Mouse (Mus musculus) cerebellum, adult 9-10 months (tissue): ENCODE measurements around the gene Pla2r1.

Experiments used
- DNase-seq: peaks from one replicate; pipeline ENCODE4 v3.0.0; 2022

Pla2r1 gene

DNA sequence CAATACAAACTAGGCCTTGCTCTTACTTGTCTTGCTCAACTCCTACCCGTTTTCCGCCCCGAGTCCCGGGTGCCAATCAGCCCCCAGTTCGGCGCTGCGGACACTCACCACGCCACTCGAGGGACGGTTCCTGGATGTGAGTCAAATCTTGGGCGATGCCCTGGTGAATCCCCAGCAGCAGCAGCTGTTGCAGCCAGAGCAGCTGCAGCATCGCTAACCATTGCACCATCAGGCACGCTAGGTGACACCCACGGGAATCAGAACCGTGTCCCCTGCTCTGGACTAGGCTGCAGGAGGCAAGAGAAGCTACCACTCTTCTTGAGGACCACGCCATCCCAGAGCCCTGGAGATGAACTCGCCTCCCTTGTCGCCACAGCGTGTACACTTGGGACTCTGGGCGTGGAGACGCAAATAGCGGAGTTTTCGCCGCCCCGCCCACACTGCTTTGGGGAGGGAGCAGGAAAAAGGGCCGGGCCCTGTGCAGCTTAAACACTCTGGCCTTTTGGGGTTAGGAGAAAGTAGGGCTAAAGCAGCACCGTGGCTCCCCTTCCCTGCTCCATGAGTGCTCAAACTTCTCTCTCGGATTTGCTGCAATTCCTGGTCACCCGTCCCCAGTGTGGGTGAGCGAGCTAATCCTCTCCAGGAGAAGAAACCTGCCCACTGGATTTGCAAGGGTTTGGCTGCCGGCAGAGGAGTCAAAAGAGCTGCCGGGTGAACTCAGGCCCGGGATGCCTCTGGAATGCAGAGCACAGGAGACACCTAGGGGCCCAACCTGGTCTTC is at the start of gene Pla2r1:
TSS of gene Pla2r1 (minus strand) at position 407 of the 781 bp plus-strand sequence.
- DNase-seq = no peak

DNA sequence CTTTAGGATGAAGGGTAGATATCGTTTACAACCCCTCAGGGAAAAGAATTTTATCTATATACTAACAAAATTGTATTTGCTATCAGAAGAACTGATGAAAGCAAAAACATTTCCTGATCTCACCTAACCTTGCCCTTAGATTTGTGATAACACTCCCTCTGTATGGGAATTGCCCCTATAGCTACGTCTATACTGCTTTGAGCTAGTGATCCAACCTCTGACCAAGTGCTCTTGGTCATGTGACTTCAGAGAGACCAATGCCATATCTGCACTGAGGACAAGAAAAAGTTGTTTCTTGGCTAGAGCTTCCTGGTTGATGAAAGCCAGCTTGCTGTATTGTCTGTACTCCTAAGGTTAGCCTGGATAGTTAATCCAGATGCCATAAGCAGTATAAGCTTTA is 48.2 kb upstream of the Pla2r1 start:
- no peak for DNase-seq

DNA sequence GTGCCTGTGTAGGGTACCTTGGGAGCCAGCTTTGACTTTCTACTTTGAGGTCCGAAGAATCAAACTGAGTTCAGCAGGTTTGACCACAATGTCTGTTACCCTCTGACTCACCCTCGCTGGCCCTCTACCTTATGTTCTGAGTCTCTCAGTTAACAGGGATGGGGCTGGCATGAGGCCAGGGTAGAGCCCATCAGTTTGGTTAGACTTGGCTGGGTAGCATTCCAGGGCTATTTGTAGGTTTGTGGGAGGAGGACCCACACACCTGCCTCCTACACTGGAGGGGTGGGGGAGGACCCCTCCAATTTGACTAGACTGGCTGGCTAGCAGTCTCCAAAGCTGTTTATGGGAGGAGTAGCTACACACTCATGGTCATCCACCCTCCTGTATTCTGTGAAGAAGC is 47.8 kb upstream of the Pla2r1 start:
- DNase-seq = no peak

DNA sequence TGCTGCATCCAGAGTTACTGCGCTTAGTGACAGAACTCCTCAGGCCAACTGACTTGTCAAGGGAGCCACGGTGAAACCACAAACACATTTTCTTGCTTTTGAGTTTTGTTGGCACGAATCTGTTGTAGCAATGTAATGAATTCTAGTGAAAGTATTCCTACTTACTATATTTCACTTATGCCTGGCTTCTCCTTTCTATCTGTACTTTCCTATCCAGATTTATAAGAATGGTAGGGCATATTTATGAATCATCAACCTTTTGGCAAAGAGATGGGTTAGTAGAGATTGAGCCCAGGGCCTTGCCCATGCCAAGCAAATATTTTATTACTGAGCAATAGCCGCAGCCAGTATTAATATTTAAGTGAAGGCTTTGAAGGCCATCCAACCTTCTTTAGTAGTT is 30.3 kb upstream of the Pla2r1 start:
- no peak for DNase-seq

DNA sequence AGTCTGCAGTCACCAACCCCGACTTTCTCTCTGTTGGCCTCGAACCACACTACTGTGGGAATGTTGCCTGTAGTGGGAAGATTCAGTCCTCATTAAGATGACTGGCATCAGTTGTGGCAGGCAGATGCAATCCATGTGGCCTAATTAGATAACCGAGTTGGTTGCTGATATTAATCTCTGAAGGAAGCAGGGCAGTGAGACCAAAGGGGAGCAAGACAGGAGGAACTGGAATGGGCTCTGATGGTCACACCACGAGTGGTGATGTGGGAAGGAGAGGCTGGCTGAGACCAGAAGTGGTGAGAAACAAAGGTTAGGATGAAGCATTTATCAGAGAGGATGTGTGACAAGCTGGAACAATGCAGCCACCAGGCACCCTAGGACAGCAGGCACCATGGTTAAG is 1.5 kb upstream of the Pla2r1 start:
- DNase-seq = no peak

DNA sequence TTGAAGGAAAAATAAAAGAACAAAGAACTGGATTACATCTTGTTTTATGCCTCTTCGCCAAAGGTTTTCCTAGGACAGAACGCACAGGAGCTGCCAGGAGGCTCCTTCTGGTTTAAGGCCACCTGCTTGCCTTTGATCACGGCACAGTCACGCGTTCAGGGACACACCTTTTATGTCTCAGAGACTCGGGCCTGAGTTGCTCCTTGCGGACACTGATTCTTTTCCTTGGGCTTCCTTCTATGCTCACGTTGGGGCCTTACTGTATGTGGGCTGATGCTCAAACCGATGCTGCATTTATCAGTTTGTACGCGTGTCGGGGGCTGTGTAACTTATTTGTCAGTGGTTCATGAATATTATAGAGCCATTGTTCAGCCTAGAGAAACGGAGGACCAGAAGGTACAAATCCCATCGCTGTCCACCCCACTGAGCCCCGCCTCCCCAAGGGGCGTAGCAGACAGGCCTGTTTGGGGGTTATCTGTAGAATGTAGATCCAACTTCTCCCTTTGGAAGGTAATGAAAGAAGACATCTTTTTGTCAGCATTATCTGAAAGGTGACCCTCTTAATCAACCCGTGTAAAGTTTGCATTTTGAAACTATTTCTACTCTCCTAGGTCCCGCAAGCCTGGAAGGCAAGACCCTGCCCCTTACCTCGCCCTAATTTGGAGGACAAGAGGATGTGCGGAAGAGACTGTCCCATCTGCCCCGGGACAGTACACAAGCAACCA is 769 bp downstream of the Pla2r1 start:
- no peak for DNase-seq

DNA sequence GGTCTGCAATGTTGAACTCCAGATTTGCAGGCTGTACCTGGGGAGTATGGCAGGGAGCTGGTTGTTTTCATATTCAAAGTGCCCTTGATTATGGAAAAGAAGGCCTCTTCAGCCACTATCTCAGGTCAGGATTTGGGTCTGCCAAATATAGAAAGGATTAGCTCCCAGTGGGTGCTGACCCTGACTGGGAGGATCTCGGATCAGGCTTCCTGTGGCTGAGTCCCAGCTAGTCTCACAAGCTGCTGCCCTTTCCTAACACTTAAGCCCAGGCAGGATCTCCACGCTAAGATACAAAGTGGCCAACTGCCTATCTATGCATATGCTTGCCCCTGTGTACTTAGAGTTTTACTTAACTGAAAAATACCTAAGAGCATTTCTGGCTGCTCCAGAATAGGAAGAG is 1.4 kb downstream of the Pla2r1 start:
- peak; percentile 12 for DNase-seq

DNA sequence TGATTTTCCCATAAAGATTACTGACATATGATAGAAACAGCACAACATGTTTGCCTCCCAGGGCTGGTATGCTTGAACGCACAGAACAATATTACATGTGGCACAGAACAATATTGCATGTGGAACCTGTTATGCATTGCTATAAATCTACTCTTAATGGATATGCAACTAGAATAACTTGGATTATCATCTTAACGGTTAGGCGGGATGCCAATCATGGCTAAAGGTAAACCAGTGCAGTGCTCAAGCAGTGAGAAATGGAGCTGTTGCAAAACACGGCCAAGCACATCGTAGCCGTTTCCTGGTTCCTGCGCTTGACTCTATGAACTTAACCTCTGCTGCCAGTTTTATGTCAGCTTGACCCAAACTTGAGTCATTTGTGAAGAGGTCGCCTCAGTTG is 2.6 kb downstream of the Pla2r1 start:
- no peak for DNase-seq

DNA sequence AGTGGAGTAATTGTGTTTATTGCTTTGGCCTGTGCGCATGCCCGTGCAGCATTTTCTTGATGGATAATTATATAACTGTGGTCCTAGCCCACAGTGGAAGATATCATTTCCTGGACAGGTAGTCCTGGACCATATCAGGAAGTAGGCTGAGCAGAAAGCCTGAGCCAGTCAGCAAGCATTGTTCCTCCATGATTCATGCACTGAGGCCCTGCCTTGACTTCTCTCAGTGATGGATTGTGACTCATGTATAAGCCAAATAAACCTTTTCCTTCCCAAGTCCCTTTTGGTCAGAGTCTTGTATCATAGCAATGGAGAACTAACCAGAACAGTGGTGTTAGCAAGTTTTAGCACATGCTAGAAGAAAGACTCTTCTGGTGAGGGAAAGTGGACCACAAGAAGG is 3.3 kb downstream of the Pla2r1 start:
- DNase-seq = no peak

DNA sequence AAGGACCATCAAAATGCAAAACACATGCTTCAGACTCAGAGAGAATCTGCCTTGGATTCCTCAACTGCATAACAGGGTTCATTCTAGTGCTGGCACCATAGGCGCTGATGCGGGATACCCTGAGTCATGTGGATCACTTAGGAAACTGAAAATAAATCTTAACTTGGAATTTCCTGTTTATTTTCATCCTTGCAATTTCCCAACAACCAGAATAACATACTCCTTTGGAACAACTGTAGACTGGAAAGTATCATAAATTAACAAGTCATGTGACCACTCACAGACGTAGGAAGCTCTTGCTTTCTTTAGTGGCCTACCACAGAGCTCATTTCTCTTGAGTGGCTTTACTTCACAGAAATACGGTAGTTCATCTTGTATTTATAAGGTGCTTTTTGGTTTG is 7.0 kb downstream of the Pla2r1 start:
- no peak for DNase-seq

DNA sequence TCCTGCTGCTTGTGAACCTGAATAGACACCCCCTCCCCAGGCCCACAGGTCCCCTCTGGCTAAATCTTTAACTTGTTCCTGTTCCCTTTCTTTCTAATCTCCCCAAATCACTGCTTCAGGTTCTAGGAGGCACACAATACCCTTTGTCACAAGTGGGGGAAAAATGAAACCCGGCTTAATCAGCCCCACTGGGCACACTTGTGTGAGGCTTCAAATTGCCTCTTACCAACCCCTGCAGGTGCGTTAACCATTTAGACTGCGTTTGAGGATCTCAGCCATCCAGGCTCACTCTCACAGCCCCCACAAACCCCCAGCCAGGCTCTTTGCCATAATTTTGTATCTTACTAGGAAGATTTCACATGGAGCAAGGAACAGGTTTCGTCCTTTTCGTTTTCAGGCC is 9.1 kb downstream of the Pla2r1 start:
- DNase-seq = no peak

DNA sequence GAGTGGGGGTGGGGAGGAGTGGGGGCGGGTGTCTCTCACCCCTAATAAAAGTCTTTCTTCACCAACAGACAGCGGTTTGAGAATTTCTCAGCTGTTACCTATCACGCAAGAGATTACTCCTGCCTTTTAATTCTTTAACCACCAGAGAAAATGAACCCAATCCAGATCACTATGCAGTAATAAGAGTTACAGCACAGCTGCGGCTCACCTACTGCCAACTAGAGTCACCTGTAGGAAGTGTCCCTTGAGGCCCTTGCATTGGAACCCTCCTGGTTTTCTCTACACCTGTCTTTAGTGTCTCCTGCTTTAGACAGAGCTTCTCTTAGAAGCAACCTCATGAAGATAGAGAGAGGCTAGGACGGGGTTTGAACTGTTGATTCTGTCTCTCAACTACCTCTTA is 11.4 kb downstream of the Pla2r1 start:
- DNase-seq = no peak

DNA sequence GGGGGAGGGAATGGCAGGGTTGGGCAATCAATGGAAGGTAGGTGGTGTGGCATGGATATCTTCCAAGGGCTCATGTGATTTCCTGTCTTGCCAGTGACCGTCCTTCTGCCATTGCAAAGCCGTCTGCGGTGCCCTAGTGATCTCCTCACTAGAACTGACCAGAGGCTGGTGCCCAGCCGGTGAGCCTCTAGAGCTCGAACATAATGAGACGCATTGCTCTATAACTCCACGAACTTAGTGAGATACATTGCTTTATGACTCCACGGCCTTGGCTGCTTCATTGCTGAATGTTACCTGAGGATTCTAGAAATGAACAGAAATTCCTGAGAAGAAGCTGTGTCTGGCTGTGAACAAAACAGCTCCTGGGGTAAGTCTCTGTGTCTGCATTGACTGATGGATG is 12.8 kb downstream of the Pla2r1 start:
- no peak for DNase-seq

DNA sequence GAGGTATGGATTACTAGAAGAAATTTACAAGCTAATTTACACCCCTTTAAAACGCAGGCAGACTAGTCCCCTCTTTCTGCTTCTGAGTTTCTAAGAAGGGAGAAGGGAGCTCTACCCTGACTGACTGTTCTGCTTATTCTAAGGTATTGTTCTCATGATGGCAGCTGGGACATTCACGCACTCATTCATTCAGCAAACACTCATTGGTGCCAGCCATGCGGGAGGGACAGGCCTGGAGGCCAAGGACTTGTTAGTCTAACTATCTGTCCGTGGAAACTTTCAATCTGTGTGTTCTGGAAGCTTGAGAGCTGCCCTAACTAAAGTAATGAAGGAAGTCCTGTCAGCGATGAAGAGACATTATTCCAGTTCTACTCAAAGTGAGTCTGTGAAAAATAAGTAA is 14.4 kb downstream of the Pla2r1 start:
- no peak for DNase-seq

DNA sequence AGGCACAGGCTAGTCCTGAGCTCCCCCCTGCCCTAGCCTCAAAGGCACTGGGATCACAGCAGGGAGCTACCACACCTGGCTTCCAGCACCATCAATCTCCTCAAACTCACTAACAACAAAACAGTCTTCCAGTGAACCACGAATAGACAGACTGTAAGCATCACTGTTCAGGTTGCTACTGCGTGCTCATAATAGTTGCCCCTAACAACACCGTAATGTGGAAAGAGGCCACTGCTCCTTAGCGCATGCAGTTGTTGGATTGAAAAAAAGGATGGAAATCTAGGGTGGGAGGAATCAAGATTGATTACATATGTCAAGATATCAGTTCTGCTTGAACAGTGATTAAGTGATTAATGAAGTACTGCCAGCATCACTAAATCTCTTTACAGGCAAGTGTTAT is 14.8 kb downstream of the Pla2r1 start:
- no peak for DNase-seq

DNA sequence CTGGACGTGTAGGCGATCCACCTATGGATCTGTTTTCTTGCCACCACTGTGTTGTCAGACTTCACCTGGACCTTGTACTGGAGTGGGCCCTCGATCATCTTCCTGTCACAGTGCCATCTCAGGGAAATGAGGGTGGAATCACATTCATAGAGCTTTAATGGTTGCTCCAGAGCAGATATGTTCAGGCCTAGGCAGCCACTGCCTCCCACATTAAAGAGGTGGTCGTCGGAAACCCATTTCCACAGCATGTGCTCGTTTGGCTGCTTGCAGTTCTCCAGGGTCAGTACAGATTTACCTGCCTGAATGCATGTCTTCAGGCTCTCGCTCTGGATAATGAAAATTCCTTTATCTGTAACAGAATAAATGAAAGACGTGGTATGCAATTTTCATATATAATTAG is 18.4 kb downstream of the Pla2r1 start:
- no peak for DNase-seq

DNA sequence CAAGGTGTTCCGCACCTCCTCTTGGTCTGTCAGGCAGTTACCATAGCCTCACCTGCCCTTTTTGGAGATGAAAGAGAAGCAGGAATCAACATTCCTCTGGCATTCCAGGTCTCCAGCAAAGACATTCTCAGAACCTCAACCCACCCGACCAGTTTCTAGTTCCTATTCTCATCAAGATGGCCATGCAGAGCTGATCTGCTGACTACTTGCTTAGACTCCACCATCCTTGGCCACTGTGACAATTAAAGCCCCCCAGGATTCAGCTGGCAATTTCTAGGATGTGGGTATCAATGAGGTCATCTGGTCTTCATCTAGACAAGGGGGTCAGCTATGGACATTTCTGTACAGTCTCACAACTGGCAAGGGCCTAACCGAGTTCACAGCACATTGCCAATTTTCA is 20.1 kb downstream of the Pla2r1 start:
- DNase-seq = no peak

DNA sequence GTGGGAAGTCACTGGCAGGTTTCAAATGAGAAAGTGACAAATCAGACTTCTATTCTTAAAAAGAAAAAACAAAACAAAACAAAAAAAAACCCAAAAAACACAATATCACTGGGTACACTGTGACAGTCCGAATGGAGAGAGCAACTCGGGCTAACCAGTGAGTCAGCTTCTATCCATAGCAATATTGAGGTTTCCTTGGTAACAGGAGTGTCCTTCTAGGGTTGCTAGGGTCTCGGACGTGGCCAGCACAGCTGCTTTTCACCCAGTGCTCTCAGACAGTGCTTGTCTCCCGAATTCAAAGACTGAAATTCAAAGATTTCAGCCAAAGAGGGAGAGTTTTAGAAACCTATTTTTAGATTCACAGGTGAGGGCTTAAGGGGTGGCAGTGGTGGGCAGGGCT is 20.6 kb downstream of the Pla2r1 start:
- DNase-seq = no peak

DNA sequence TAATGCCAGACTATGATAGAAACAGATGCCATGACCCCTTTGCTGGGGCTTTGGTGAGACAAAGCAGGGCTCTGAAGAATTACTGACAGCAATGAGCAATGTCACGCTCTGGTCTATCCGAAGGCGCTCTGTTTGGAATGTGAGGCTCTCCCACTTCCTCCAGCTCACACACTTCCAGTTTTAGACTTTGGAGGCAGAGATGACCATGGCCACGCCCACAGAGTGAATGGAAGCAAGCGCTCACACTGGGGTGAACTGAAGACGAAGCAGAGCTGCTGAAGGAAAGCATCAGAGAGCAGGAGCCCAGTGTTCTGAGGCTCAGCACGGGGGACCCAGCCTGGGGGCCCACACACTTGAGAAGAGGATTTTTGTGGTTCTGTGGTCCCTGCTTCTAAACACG is 37.3 kb downstream of the Pla2r1 start:
- DNase-seq = no peak

DNA sequence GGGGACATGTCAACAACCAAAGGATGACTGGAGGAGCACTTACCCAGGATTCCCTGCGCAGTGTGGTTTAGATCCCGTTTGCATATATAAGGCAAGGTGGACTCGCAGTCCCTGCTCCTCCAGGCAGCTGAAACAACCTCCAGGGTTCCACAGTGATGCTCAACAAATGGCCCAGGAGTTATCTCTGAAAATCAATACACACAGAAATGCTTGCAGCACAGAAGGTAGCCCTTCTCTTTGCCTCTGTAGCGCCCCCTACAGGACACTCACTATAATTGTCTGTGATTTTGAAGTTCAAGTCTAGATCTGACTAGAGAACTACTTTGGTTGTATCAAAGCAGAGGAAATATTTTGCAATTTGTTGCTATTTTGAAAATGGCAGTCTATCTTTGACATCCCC is 38.2 kb downstream of the Pla2r1 start:
- no peak for DNase-seq

DNA sequence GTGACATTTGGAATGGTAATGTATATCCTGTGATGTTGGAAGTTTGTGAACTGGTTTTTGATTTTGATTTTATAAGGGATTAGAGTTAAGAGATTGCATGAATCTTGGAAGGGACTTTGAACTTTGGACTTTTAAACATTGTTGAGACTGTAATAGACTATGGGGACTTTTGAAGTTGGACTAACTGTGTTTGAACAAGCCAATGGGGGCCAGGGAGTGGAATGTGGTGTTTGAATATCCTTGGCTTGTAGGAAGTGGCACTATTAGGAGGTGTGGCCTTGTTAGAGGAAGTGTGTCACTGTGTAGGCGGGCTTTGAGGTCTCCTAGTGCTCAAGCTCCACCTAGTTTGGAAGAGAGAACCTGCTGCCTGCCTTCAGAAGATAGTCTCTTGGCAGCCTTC is 42.4 kb downstream of the Pla2r1 start:
- DNase-seq = no peak

DNA sequence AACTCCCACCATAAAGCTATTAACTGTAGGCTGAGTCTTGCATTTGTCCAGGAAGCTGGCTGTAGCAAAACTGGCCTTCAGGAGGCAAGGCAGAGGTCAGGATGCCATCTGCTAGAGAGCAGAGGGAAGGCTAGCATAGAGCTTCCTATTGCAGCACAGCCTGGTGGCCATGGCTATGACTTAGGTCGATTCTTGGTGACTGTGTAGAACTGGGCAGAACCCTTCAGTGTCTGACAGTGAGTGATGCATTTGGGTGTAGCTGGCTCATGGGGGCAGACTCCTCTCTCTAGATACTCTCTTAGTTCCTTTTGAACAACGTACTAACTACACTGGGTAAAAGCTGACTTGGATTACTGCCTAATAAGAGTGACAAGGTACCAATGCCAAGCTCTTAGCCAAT is 48.0 kb downstream of the Pla2r1 start:
- no peak for DNase-seq

DNA sequence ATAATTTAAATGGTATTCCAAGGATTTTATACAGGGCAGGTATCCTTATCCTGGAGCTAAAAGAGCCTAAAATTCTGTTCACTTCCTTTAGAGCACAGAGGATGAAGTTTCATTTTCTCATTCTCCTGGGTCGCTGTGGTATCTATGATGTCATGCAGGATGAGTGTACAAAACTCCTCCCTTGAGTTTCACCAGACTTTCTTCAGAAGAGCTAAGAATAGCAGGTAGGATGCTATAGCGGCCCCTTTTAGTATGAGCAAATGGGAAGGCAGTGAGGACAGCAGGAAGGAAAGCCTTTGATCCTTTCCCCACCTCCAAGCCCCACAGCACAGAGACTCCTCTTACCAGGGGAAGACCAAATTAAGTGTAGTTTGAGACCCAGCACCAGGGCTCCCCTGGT is 48.4 kb downstream of the Pla2r1 start:
- no peak for DNase-seq

DNA sequence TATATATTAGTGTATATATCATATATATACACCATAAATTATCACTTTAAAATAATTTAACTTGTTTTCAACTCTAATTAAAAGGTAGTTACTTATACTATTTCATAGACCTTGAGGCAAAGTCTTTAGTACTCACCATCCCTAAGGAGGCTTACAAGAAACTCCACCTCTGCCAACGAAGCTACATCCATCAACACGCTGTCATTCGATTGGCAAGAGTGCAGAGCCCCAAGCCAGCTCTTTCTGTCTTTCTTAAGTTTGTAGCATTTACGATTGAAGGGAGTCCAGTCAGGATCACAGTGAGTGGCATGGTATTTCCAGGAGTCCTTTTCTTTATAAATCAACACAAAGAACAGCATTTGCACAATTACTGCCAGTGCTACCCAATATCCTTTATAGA is 49.1 kb downstream of the Pla2r1 start:
- no peak for DNase-seq

DNA sequence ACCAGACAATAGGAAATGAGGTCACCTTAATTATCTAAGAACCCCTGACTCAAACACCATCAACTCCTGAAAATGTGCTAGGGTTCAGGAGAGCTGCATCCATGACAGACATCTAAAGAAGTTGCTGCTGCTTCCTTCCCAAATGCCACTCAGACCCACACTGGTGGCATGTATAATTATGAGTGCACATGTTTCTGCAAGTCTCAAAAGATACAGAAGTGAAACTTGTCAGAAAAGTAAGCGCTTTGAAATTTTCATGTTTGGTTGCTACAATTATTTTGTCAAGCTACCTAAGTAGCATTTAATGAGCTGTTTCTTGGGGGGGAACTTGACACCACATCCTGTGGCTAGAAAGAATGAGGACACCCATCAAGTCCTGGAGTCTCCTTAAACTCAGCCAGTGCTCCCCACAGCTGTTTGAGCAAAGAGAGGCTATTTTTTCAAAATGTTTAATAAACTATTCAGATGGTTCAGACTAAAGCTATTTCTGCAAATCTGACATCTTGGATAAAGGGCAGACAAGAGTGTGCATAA is 52.5 kb downstream of the Pla2r1 start:
- no peak for DNase-seq
